Mouse (Mus musculus) ES-Bruce4 (cell line): ENCODE measurements around the gene Rnf20. TPM values are rescaled to one million over a fixed set of nuclear protein-coding genes. Genes with fewer than 3 reads are reported as not detected.

Experiments
- H3K27ac ChIP-seq: 2 replicates; pipeline ENCODE4 v1.5.1; 2012; ENCODE audit warnings: low read length, inconsistent platforms; ENCODE audit not compliant: insufficient read depth
- H3K27me3 ChIP-seq: 2 replicates; pipeline ENCODE4 v1.6.1; 2012; ENCODE audit warnings: mild to moderate bottlenecking, low read length, inconsistent platforms; ENCODE audit not compliant: control insufficient read depth, poor library complexity, insufficient read depth, severe bottlenecking
- H3K36me3 ChIP-seq: 2 replicates; pipeline ENCODE4 v1.6.1; 2012; ENCODE audit warnings: inconsistent platforms, mild to moderate bottlenecking, low read length, moderate library complexity; ENCODE audit not compliant: control insufficient read depth, poor library complexity, insufficient read depth, severe bottlenecking
- H3K4me1 ChIP-seq: one replicate; pipeline ENCODE4 v1.8.1; 2011; ENCODE audit warnings: low read length; ENCODE audit not compliant: control insufficient read depth, insufficient read depth
- H3K4me3 ChIP-seq: 2 replicates; pipeline ENCODE4 v1.5.1; 2011; ENCODE audit warnings: low read depth, mild to moderate bottlenecking, low read length
- H3K9ac ChIP-seq: 2 replicates; pipeline ENCODE4 v1.6.1; 2012; ENCODE audit warnings: low read depth, mild to moderate bottlenecking, inconsistent platforms; ENCODE audit not compliant: poor library complexity, severe bottlenecking
- H3K9me3 ChIP-seq: replicated peaks from 2 replicates; pipeline ENCODE4 v1.6.1; 2012; ENCODE audit warnings: mild to moderate bottlenecking, low read length, inconsistent platforms; ENCODE audit not compliant: control insufficient read depth, poor library complexity, insufficient read depth, severe bottlenecking
- CTCF ChIP-seq: IDR thresholded peaks from one replicate; pipeline ENCODE4 v1.8.1; 2011; ENCODE audit warnings: low read depth, low read length
- EP300 ChIP-seq: IDR thresholded peaks from 2 replicates; pipeline ENCODE4 v1.6.1; 2011; ENCODE audit warnings: low read depth, low read length; ENCODE audit not compliant: insufficient read depth
- POLR2A ChIP-seq: IDR thresholded peaks from one replicate; pipeline ENCODE4 v1.8.1; 2011; ENCODE audit warnings: low read length; ENCODE audit not compliant: insufficient read depth
- polyA plus RNA-seq: library from polyadenylated mRNA; stranded (reverse); fragments of >200 nt; gene quantifications from 2 replicates; pipeline ENCODE4 v1.2.4, GENCODE M21; 2011; ENCODE audit warnings: low read depth; ENCODE audit not compliant: missing spikeins, insufficient read depth, insufficient read length

The Rnf20 gene
- polyA plus RNA-seq: 48.6 and 53.4 TPM in 2 replicates

GRCm38 (mm10) chr4:49631319-49632138 lies at the start of gene Rnf20:
TSS of gene Rnf20 (plus strand) at chr4:49632006.
- H3K9ac ChIP-seq: peak within 1 kb of the TSS; percentile 89
- peaks cover 10% of the 10 kb centered on the region for H3K36me3 ChIP-seq
- peak within 1 kb of the TSS; percentile 5; the same call in 1 of the 2 replicates for H3K27ac ChIP-seq
- H3K27me3 ChIP-seq: no peaks in the 10 kb centered on the region
- H3K4me1 ChIP-seq: no peaks in the 10 kb centered on the region
- peak within 1 kb of the TSS; percentile 97 for H3K4me3 ChIP-seq
- no peaks in the 10 kb centered on the region for H3K9me3 ChIP-seq
- TF ChIP-seq CTCF (no peak), EP300 (no peak)

DNA sequence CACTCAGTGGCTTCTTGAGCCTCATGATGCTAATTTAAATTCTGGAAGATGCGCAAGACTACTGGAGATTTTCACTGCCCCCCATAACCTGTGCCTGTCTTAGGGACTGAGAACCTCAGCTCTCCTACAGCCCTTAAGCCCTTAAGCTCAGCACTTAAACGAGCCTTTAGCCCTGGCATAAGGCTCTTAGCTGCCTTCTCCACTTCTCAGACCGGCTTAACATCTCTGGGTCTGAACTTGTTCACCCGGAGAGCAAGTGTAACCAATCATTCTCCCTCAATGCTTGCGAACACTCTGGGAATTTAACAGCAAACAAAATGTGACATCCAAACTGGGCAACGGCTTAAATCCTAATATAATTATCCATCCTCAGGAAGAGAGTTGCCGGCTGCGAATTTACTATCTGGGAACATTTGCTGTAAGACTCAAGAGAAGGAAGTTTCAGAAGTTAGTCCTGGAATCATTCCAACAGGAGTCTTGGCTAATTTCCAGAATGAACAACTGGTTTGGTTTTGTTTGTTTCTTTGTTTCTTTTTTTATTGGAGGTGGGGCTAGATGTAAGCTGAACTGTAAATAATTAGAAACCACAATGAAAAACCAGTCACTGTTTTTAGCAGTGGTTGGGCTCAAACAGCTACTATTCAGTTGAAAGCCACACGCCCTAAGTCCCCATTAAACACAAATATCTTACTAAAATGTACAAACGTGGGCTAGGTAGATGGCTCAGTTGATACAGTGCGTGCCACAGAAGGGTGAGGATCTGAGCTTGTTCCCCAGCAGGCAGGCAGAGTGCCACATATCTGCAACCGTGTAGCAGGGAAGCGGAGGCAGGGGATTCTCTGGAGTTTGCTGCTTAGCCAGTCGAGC lies 47.6 kb upstream of the Rnf20 start:
- TF ChIP-seq CTCF (no peak), EP300 (no peak), POLR2A (no peak)
- no peaks in the 10 kb centered on the region for H3K4me1 ChIP-seq
- no peaks in the 10 kb centered on the region for H3K9me3 ChIP-seq
- no peak overlapping the region for H3K9ac ChIP-seq
- no peaks in the 10 kb centered on the region for H3K36me3 ChIP-seq
- no peak overlapping the region for H3K4me3 ChIP-seq
- H3K27ac ChIP-seq: no peak overlapping the region
- no peaks in the 10 kb centered on the region for H3K27me3 ChIP-seq

- Histone ChIP-seq H3K9me3 (no peaks in the 10 kb centered on the region), H3K27me3 (no peaks in the 10 kb centered on the region), H3K36me3 (no peaks in the 10 kb centered on the region), H3K27ac (no peak overlapping the region), H3K4me3 (no peak overlapping the region), H3K4me1 (no peaks in the 10 kb centered on the region), H3K9ac (no peak overlapping the region)
- TF ChIP-seq EP300 (no peak), CTCF (no peak), POLR2A (no peak)
These were observed 46.2 kb upstream of the Rnf20 start for GRCm38 (mm10) chr4:49585524-49586101.

DNA sequence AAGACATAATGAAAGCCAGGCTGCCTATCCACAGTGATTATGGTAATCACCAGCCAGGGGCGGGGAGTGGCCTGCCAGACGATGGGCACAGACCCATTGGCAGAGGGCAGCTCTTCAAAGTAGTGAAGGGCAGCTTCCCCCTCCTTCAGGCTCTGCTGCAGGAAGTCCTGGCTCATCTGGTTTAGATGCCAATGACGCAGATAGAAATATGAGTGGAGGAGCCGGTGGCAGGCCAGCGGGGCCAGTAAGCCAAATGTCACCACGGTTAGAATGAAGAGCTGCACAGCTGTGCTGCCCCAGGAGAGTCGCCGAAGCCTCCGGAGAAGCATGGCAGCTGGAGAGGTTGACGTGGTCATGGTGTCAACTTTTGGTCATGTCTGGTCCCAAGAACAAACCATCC lies 45.0 kb upstream of the Rnf20 start:
- H3K4me3 ChIP-seq: no peak overlapping the region
- no peaks in the 10 kb centered on the region for H3K9me3 ChIP-seq

GRCm38 (mm10) chr4:49590152-49590551 lies 41.7 kb upstream of the Rnf20 start:
- TF ChIP-seq CTCF: no peak
- no peak for TF ChIP-seq EP300
- no peak for TF ChIP-seq POLR2A
- Histone ChIP-seq H3K9ac (no peak overlapping the region), H3K4me1 (no peaks in the 10 kb centered on the region), H3K4me3 (no peak overlapping the region), H3K27ac (no peak overlapping the region), H3K36me3 (no peaks in the 10 kb centered on the region), H3K9me3 (no peaks in the 10 kb centered on the region), H3K27me3 (peaks cover 2% of the 10 kb centered on the region)

More for the DNA sequence above, 45.0 kb upstream of the Rnf20 start:
- Histone ChIP-seq H3K9ac (no peak overlapping the region), H3K36me3 (no peaks in the 10 kb centered on the region), H3K4me1 (no peaks in the 10 kb centered on the region), H3K27ac (no peak overlapping the region), H3K27me3 (no peaks in the 10 kb centered on the region)
- TF ChIP-seq POLR2A (no peak), EP300 (no peak), CTCF (no peak)
